ENCODE assay signal across 19 mouse cellular contexts in genomic region chr10:120799479-120799878, GRCm38 (mm10).
DNase-seq lines count a peak whose midpoint lies in the region; ATAC-seq and TF ChIP-seq lines count a peak whose summit lies in the region.
"Had no signal": no experiment of that assay in that cellular context is flagged by ENCODE, and none has a peak within 500 bp of the region (broad histone marks: within the 10 kb centered on the region; RNA-seq: fewer than 3 reads in every experiment).

No protein-coding gene starts in this region.

- no peak overlapping the region for H3K4me2 ChIP-seq in heart, embryonic 12.5 days
- H3K4me2 ChIP-seq in stomach, postnatal 0 days (replicated peaks; ENCODE audit: low read depth): no peak overlapping the region
- H3K4me2 ChIP-seq in midbrain, postnatal 0 days (ENCODE audit: low read depth, low read length, poor library complexity, severe bottlenecking): no peak overlapping the region
- H3K4me2 ChIP-seq: limb, embryonic 12.5 days; liver, embryonic 13.5 days; midbrain, embryonic 13.5 days had no signal

- H3K27me3 ChIP-seq in heart, embryonic 10.5 days (ENCODE audit: insufficient read depth, poor library complexity, severe bottlenecking): no peaks in the 10 kb centered on the region
- H3K27me3 ChIP-seq in heart, embryonic 12.5 days (replicated peaks): no peaks in the 10 kb centered on the region
- no peaks in the 10 kb centered on the region for H3K27me3 ChIP-seq in stomach, postnatal 0 days (ENCODE audit: control insufficient read depth, insufficient read depth, low read length)
- H3K27me3 ChIP-seq in midbrain, postnatal 0 days (ENCODE audit: insufficient read depth, low read length): no peaks in the 10 kb centered on the region
- H3K27me3 ChIP-seq: CH12.LX; limb, embryonic 12.5 days; liver, embryonic 13.5 days; midbrain, embryonic 13.5 days had no signal

- TF ChIP-seq EP300 in stomach, postnatal 0 days (optimal IDR thresholded peaks at IDR 0.05): no peak

- H3K9ac ChIP-seq in heart, embryonic 12.5 days: no peak overlapping the region
- H3K9ac ChIP-seq in stomach, postnatal 0 days (ENCODE audit: low read length): no peak overlapping the region
- no peak overlapping the region for H3K9ac ChIP-seq in midbrain, postnatal 0 days (replicated peaks; ENCODE audit: low read length, poor library complexity, severe bottlenecking)
- H3K9ac ChIP-seq: limb, embryonic 12.5 days; liver, embryonic 13.5 days; midbrain, embryonic 13.5 days had no signal

- 0 out of 2 replicates have a peak overlapping the region, but pooled peaks have one; percentile 22 for H3K27ac ChIP-seq in heart, embryonic 10.5 days
- no peak overlapping the region for H3K27ac ChIP-seq in heart, embryonic 12.5 days (ENCODE audit: poor library complexity, severe bottlenecking)
- H3K27ac ChIP-seq in stomach, postnatal 0 days (replicated peaks): no peak overlapping the region
- no peak overlapping the region for H3K27ac ChIP-seq in midbrain, postnatal 0 days (ENCODE audit: low read depth, low read length)
- H3K27ac ChIP-seq: embryonic facial prominence, embryonic 10.5 days; limb, embryonic 12.5 days; liver, embryonic 13.5 days; midbrain, embryonic 13.5 days had no signal

- TF ChIP-seq CTCF in stomach, postnatal 0 days (IDR thresholded peaks at IDR 0.05; ENCODE audit: low read depth): peak; percentile 40
- TF ChIP-seq CTCF in midbrain, postnatal 0 days (IDR thresholded peaks at IDR 0.05): no peak

- 0 out of 2 replicates have a peak, but pooled peaks cover 2% of the 10 kb centered on the region for H3K9me3 ChIP-seq in heart, embryonic 10.5 days
- H3K9me3 ChIP-seq in heart, embryonic 12.5 days (replicated peaks): no peaks in the 10 kb centered on the region
- no peaks in the 10 kb centered on the region for H3K9me3 ChIP-seq in stomach, postnatal 0 days (ENCODE audit: control insufficient read depth, low read length)
- H3K9me3 ChIP-seq in midbrain, postnatal 0 days (ENCODE audit: low read length): no peaks in the 10 kb centered on the region
- H3K9me3 ChIP-seq: embryonic facial prominence, embryonic 10.5 days; limb, embryonic 12.5 days; liver, embryonic 13.5 days; midbrain, embryonic 13.5 days had no signal

- no peak overlapping the region for H3K4me3 ChIP-seq in heart, embryonic 10.5 days
- no peak overlapping the region for H3K4me3 ChIP-seq in heart, embryonic 12.5 days
- H3K4me3 ChIP-seq in stomach, postnatal 0 days (ENCODE audit: low read depth, low read length): no peak overlapping the region
- H3K4me3 ChIP-seq in midbrain, postnatal 0 days (ENCODE audit: low read depth, low read length): no peak overlapping the region
- H3K4me3 ChIP-seq: embryonic facial prominence, embryonic 10.5 days; limb, embryonic 12.5 days; liver, embryonic 13.5 days; midbrain, embryonic 13.5 days; myocyte had no signal

- WGBS in heart, embryonic 10.5 days: 73% methylated on average over 6 of the region's 6 CpGs
- 68% methylated on average over 6 of the region's 6 CpGs for WGBS in heart, embryonic 12.5 days
- WGBS in stomach, postnatal 0 days: 69% methylated on average over 6 of the region's 6 CpGs
- 79% methylated on average over 6 of the region's 6 CpGs for WGBS in midbrain, postnatal 0 days

- H3K4me1 ChIP-seq in heart, embryonic 10.5 days: peaks cover 40% of the 10 kb centered on the region
- peaks cover 47% of the 10 kb centered on the region for H3K4me1 ChIP-seq in heart, embryonic 12.5 days (replicated peaks)
- no peaks in the 10 kb centered on the region for H3K4me1 ChIP-seq in stomach, postnatal 0 days (replicated peaks; ENCODE audit: control insufficient read depth, insufficient read depth)
- no peaks in the 10 kb centered on the region for H3K4me1 ChIP-seq in midbrain, postnatal 0 days (ENCODE audit: insufficient read depth, low read length)
- H3K4me1 ChIP-seq: liver, embryonic 13.5 days had no signal

- no peak for ATAC-seq in heart, embryonic 12.5 days (ENCODE audit: insufficient number of reproducible peaks, low FRiP score)
- ATAC-seq in stomach, postnatal 0 days (ENCODE audit: low FRiP score, low TSS enrichment): no peak
- ATAC-seq in midbrain, postnatal 0 days (ENCODE audit: low FRiP score): no peak
- no peak for ATAC-seq in monocyte, adult 5-6 weeks (replicated peaks; ENCODE audit: insufficient number of reproducible peaks, low FRiP score, low TSS enrichment, poor library complexity, severe bottlenecking)
- ATAC-seq: midbrain, embryonic 13.5 days had no signal

- H3K36me3 ChIP-seq in heart, embryonic 10.5 days: peaks cover 6% of the 10 kb centered on the region; the same call in 1 of the 2 replicates
- peaks cover 4% of the 10 kb centered on the region; the same call in 1 of the 2 replicates for H3K36me3 ChIP-seq in heart, embryonic 12.5 days
- no peaks in the 10 kb centered on the region for H3K36me3 ChIP-seq in stomach, postnatal 0 days (ENCODE audit: control insufficient read depth, insufficient read depth, low read length)
- no peaks in the 10 kb centered on the region for H3K36me3 ChIP-seq in midbrain, postnatal 0 days (ENCODE audit: insufficient read depth, low read length)
- H3K36me3 ChIP-seq: embryonic facial prominence, embryonic 10.5 days; limb, embryonic 12.5 days; liver, embryonic 13.5 days; midbrain, embryonic 13.5 days had no signal

- no peak for DNase-seq in heart, embryonic 10.5 days (ENCODE audit: low spot score)
- peak; percentile 6 for DNase-seq in thymus, postnatal 14 days
- no peak for DNase-seq in thymus, adult 18-20 months
- peak; percentile 84 for DNase-seq in ZHBTc4 (ENCODE audit: low read depth, low spot score)
- no peak for DNase-seq in stomach, postnatal 0 days (ENCODE audit: low spot score)
- DNase-seq in midbrain, postnatal 0 days (ENCODE audit: low spot score): no peak
- DNase-seq: adrenal gland, postnatal 36 days; cerebellum, adult 18-20 months; gastrocnemius, postnatal 10 days; kidney, adult 2 months; kidney, postnatal 14 days; liver, embryonic 13.5 days had no signal

Comparison
In these comparisons a context has a peak if more than half of its experiments do, and no peak if none do; other contexts are left out.
1. DNase-seq: peak in thymus, postnatal 14 days (single experiment) and ZHBTc4 (single experiment); none in heart, embryonic 10.5 days (single experiment), thymus, adult 18-20 months (0 of 2), stomach, postnatal 0 days (single experiment) and midbrain, postnatal 0 days (single experiment).